Mouse (Mus musculus) frontal cortex, postnatal 10 days (tissue): Measurements from ENCODE around the gene Cep170b.
A peak's percentile ranks its signal among the peaks of the same experiment; 100 is the strongest.

ENCODE experiments used
- DNase-seq, 2 experiments: peaks; one replicate each; pipeline ENCODE4 v3.0.0; 2022; ENCODE audit warnings: low spot score in 2 of 2, mixed read lengths in 1 of 2

The Cep170b gene

DNA sequence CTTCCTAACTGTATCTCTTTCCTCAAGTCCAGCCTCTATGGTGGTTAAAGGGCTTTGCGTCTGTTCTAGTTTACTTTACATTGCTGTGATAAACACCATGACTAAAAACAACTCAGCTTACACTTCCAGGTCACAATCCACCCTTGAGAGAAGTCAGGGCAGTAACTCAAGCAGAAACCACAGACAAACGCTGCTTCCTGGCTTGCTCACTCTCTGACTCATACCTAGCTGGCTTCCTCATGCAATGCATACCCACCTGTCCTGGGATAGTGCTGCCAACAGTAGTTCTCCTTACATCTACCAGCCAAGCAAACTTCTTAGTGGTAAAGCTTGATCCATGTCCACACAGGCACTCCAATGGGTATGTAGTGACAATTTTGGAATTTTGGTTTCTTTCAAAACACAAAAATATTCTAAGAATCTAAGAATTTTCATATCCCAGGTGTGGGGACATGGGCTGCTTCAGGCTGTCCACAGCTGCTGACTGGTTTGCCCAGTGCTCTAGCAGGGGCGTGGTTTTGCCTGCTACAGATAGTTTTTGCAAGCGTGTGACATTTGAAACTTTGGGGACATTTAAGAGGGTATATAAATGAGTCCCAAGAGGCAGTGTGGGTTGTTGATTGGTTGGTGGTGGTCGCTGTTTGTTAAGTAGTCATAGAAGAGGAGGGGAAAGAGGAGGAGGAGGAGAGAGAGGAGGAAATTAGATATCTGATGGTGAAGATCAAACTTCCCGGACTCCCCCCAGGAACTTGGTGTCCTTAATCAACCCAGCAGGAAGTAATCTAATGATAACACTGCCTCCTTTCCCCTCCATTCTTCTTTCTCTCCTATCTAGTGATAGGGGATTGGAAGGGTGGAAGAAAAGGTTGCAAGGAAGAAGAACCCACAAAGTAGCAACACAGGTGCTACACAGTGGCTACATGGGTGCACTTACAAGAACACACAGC lies 17.6 kb upstream of the Cep170b start:
- no peak for DNase-seq

DNA sequence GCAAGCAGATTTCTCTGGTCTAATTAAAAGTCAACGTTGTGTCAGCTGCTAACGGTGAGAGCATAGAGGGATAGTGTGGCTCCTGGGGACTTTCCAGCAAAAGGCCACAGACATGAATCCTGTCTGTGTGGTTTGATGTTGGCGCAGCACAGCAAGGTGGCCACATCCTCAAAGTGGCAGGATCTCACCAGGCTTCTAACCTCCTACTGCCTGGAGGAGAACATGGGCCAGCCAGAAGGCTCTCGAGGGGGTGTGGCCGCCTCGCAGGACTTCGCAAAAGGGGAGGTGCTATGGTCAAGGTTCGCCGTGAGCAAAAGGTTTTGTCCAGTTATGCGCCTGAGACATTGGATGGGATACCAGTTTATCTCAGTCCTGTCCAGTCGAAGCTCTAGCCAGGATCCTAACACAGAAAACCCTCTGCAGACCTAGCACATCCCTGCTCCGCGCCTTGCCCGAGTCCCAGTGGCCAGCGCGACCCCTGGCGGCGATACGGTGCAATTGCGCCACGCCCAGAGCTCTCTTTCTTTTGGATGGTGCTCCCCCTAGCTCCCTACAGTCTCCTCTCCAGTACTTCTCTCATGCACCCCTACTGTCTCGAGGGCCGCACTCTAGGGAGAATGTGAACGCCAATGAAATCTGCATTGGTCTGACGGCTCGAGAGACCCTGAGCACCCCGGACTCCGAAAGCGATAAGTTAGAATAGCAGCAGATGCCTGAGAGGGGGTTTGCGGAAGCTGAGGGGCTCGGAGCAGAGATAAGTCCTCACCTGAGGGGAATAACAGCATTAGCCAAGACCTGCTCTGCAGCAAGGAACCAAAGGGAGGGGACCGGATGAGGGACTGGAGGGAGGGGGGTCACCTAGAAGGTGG lies 13.3 kb upstream of the Cep170b start:
- peak; percentile 55 to 86 for DNase-seq

- no peak for DNase-seq
Measured at GRCm38 (mm10) chr12:112707573-112707869, 12.7 kb upstream of the Cep170b start.

- DNase-seq = no peak
Measured at GRCm38 (mm10) chr12:112713984-112714383, 6.3 kb upstream of the Cep170b start.

GRCm38 (mm10) chr12:112717140-112717539 lies 3.1 kb upstream of the Cep170b start:
- no peak for DNase-seq

DNA sequence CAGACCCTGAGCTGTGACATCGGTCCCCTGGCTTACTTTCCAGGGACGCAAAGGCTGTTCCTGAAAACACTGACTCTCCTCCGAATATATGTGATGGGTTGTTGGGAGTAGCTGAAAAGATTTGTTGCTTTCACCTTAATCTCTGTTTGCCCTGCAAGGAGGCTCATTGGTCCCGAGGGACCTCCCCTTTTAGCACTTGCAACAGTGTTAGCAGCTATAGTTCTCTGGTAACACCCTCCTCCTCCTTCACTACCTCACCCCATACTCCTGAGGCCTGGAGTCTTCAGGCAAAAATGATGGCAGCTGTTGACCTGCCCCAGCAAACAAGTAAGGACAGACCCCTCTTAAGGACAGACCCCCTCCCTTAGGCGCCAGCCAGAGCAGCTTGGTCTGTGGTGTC lies 1.3 kb upstream of the Cep170b start:
- DNase-seq = no peak

DNA sequence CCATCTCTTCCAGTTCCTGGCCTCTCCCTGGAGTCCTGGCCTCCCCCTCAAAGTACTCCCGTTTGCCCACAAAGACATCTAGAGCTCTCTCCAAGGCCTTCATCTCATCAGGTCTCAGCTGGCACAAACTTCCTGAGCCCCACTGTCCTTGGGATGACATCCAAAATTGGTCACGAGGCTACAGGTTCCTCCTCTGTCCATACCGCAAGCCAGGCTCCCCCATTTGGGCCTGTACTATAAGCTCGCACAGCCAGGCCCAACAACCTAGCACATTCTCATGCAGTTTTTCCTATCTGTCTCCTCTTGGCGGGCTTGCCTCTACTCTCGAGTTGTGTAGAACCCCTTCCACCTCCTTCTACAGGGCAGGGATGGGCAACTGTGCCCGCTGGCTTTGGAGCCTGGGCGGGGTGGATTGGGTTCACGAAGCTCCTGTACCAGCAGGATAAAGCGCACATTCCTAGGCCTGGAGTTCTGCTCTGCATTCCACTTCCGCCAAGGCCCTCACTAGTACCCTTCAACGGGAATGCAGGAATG lies 702 bp downstream of the Cep170b start:
- no peak for DNase-seq

DNA sequence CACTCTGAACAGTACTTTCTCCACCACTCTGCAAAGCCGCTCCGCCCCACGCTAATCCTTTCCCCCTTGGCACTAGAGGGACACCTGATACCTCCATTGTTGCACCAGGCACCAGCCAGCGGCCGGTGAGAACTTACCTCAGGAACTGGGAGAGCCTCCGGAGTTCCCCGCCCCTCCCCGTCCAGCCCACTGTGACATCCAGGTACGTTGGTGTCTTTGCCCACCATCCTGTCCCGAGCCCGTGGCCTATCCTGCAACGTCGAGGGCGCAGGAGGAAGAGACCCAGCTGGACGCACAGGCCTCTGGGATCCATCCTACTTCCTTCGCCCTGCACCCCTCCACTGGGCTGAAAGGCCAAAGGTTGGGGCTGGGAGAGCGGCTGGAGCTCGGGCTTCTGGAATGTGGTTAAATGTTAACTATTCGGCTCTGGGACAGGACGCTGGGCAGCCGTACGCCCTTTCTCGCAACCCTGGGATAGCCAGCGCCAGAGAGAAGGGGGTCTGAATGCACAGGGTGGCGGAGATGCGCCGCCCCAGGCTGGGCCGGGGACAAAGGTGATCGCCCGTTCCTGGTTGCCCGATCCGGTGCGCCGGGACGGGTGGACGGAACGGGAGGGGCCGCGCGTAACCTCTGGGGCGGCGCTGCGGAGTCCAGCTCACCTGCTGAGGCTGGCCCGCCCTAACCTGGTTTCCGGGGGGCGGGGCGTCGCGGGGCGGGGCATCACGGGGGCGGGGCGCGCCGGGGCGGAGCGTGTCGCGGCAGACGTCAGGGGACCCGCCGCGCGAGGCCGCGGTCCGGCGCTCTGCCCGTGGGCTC lies 1.4 kb downstream of the Cep170b start:
- no peak for DNase-seq

GRCm38 (mm10) chr12:112722240-112723027 lies 2.2 kb downstream of the Cep170b start:
- DNase-seq = no peak

DNA sequence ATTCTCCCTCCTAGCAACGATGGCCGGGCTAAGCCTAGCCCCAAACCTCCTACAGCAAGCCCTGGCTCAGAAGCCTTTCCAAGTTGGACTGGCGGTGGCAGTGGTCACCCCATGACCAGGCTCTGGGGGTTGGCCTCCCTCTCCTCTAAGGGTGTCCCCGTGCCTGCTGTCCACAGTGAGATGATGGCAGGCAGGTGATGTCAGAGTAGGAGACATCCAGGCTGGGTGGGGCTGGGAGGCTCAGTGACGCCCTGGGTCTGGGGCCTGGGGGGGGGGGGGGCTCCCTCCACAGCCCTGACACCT lies 2.7 kb downstream of the Cep170b start:
- no peak for DNase-seq

- DNase-seq = no peak
Measured at GRCm38 (mm10) chr12:112723445-112723844, 3.2 kb downstream of the Cep170b start.

- peak in 1 of 2 experiments; percentile 63 for DNase-seq
Measured at GRCm38 (mm10) chr12:112724077-112724805, 4.0 kb downstream of the Cep170b start.

DNA sequence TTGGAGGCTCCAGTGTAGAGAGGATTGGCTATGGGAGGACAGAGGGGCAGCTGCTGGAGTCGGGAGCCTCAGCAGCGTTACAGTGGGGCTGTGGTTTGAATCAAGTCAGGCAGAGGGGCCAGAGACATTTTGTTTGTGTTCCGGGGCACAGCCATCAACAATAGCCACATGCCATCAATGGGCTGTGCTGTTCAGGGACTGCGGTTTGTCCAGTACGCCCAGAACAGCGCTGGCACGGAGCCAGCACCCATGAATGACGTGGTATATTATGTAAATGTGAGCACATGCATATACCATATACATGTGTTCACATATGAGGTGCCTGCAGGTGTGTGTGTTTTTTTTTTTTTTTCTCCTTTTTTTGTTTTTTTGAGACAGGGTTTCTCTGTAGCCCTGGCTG lies 7.5 kb downstream of the Cep170b start:
- DNase-seq = no peak

GRCm38 (mm10) chr12:112730808-112731207 lies 10.6 kb downstream of the Cep170b start:
- no peak for DNase-seq

GRCm38 (mm10) chr12:112732591-112732990 lies 12.3 kb downstream of the Cep170b start:
- DNase-seq = no peak

DNA sequence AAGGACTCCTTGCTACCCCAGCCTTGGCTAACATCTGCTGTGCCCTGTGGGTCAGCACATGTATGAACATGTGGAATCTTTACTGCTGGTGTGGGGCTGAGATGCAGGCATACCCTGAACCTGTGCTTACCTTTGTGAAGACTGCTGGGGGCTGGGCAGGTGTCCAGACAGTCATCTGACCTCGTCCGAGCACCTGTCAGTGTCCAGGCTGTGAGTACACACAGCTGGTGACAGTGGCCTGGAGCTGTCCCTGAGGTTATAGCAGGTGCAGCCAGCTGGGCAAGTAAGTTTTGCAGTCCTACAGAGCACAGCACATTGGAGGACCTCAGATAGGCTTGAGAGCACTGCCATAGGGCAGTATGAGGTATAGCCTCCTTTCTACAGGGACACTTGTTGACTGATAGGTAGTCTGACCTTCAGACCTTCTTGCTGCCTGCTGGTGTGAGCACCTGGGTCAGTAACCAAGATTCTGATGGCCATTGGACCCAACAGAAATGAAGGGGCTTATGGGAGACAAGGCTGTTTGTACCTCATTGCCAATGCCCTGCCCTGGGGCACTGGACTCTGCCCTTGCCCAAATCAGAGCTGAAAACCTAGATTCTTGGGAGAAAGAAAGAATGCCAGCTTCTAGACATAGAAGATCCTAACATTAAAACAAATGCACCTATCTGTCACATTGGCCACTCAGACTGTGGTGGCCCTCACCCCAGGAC lies 14.0 kb downstream of the Cep170b start:
- no peak for DNase-seq

DNA sequence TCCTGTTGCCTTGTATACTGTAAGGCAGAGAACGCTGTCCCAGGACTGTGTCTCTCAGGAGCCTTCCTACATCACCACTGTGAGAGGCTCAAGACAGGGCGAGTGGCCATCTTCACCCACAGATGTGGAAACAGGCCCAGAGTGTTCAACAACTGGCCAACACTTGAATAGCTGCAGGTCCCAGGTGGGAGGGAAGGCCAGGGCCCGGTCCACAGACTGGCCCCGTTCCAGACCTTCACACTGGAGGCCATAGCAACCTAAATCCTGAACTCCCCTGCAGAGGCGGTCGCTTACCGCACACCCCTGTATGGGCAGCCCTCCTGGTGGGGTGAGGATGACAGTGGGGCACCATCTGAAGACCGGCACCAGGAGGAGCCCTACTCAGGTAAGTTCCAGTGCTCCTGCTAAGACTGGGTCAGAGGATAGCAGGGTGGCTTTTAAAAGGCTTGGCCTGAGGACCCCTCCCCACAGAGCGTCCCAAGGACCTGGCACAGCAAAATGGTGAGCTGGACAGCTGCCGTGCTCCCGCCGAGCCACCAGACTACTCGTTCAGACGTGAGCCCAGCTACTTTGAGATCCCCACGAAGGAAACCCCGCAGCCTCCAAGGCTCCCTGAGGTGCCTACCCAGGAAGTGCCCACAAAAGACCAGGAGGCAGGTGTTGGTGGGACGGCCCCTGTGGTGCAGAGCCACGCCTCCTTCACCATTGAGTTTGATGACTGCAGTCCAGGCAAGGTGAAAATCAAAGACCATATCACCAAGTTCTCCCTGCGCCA lies 14.8 kb downstream of the Cep170b start:
- no peak for DNase-seq

DNA sequence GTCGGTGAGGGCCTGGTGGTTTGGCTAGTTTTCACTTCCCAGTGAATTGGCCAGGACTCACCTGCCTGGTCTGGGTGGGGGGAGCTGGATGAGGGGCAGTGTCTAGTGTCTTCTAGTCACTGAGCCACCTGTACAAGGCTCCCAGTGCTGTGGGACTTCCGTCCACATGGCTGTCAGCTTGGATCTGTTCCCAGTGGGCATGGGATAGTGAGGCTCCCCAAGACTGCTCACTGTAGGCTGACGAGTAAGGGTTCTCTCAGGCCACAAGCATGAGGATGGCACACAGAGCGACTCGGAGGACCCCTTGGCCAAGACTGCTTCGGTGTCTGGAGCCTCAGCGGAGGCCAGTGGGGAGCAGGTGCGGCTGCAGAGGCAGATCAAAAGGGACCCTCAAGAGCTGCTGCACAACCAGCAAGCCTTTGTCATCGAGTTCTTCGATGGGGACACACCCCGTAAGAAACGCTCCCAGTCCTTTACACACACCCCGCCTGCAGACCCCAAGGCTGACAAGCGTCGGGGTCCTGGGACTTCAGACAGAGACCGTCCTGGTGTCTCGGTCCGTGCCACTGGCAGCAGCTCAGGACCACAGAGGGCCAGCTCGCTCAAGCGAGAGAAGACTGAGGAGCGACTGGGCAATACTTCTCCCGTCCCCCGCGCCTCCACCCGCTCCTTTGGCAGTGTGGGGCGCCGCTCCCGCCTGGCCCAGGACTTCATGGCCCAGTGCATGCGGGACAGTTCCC lies 15.8 kb downstream of the Cep170b start:
- no peak for DNase-seq
